Mouse (Mus musculus) stomach, embryonic 15.5 days (tissue): ENCODE results near the gene Gm20388. TPM values are rescaled to one million over a fixed set of nuclear protein-coding genes. Genes with fewer than 3 reads are reported as not detected.

Experiments used
- ATAC-seq: fragments of 200-750 bp; cut with Nextera tagmentation; 2 replicates; pipeline ENCODE4 v1.8.0; 2017; ENCODE audit warnings: low read depth, moderate number of reproducible peaks, moderate TSS enrichment; ENCODE audit not compliant: insufficient read depth, low FRiP score
- H3K27ac ChIP-seq: fragments of 300-500 bp; sonication (generic); 2 replicates; pipeline ENCODE4 v1.5.1; 2015; ENCODE audit warnings: mild to moderate bottlenecking, inconsistent platforms
- H3K27me3 ChIP-seq: fragments of 300-500 bp; sonication (generic); replicated peaks from 2 replicates; pipeline ENCODE4 v1.6.1; 2015; ENCODE audit warnings: inconsistent platforms
- H3K36me3 ChIP-seq: fragments of 300-500 bp; sonication (generic); 2 replicates; pipeline ENCODE4 v1.6.1; 2015; ENCODE audit warnings: inconsistent platforms
- H3K4me1 ChIP-seq: fragments of 300-500 bp; sonication (generic); 2 replicates; pipeline ENCODE4 v1.6.1; 2015; ENCODE audit warnings: inconsistent platforms
- H3K4me2 ChIP-seq: fragments of 300-500 bp; sonication (generic); 2 replicates; pipeline ENCODE4 v1.6.1; 2015; ENCODE audit warnings: mild to moderate bottlenecking, inconsistent platforms
- H3K4me3 ChIP-seq: fragments of 300-500 bp; sonication (generic); replicated peaks from 2 replicates; pipeline ENCODE4 v1.5.1; 2015; ENCODE audit warnings: inconsistent platforms
- H3K9ac ChIP-seq: fragments of 300-500 bp; sonication (generic); 2 replicates; pipeline ENCODE4 v1.6.1; 2015; ENCODE audit warnings: inconsistent platforms
- H3K9me3 ChIP-seq: fragments of 300-500 bp; sonication (generic); 2 replicates; pipeline ENCODE4 v1.6.1; 2016; ENCODE audit warnings: inconsistent platforms
- WGBS: fragments of 180-500 bp; shearing (Covaris S2); methylation state at CpG from one replicate; pipeline ENCODE4 v1.1.7; 2015; 5-methylcytosine and 5-hydroxymethylcytosine counted together
- polyA plus RNA-seq: library from polyadenylated mRNA; unstranded; fragments of >200 nt; fragmentation: Nextera tagmentation; extraction: Ambion mirVana; gene quantifications from 2 replicates; pipeline ENCODE4 v1.2.1, GENCODE M21; 2015

Gene Gm20388
- polyA plus RNA-seq, 1 experiment from 2014 or later, result not detected

DNA sequence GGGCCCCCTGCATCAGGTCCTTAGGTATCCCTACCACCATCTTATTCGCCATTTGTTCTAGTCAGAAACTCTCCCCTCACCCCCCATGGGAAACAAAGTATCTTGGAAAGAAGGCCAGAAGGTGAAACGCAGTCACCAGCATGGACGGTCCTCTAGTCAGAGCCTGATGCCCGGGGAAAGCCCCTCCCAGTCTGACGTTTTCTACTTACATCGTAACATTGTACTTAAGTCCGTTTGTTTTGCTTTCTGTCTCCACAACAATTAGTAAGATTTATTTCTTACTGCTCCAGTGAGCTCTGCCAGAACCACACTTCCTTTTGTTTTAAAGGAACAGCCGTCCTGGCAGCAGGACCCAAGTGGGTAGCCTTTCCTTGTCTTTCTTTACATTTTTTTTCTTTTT is 1281.8 kb downstream of the Gm20388 start:
- WGBS, result 37% methylated on average over 8 of the region's 8 CpGs
- H3K27ac ChIP-seq, result no peak overlapping the region
- peaks cover 9% of the 10 kb centered on the region; the same call in 1 of the 2 replicates for H3K27me3 ChIP-seq
- H3K9me3 ChIP-seq, result no peaks in the 10 kb centered on the region
- H3K4me3 ChIP-seq, result no peak overlapping the region
- no peaks in the 10 kb centered on the region for H3K4me1 ChIP-seq
- H3K36me3 ChIP-seq, result no peaks in the 10 kb centered on the region
- ATAC-seq, result no peak
- no peak overlapping the region for H3K9ac ChIP-seq
- no peak overlapping the region for H3K4me2 ChIP-seq

DNA sequence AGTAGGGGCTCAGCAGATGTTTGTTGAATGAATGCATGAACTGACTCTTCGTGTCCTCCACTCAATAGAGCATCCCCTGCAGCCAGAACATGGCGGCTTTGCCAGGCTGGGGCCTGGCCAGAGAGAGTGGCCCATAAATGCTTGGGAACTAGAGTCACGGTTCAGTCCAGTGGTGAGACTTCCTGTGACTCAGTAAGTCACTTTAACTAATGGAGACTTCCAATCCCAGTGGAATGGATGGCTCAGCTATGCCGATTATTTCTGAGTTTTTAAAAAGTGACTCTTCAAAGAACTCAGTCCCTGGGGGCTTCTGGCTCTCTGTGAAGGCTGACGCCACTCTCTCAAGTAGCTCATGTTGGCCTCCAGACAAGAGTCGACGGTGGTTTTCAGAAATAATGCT is 1285.3 kb downstream of the Gm20388 start:
- Histone ChIP-seq H3K4me3 (no peak overlapping the region), H3K4me2 (no peak overlapping the region), H3K36me3 (no peaks in the 10 kb centered on the region), H3K9me3 (no peaks in the 10 kb centered on the region), H3K4me1 (peaks cover 8% of the 10 kb centered on the region; the same call in 1 of the 2 replicates), H3K9ac (no peak overlapping the region), H3K27ac (no peak overlapping the region), H3K27me3 (peaks cover 9% of the 10 kb centered on the region; the same call in 1 of the 2 replicates)
- no peak for ATAC-seq
- 56% methylated on average over 7 of the region's 7 CpGs for WGBS

DNA sequence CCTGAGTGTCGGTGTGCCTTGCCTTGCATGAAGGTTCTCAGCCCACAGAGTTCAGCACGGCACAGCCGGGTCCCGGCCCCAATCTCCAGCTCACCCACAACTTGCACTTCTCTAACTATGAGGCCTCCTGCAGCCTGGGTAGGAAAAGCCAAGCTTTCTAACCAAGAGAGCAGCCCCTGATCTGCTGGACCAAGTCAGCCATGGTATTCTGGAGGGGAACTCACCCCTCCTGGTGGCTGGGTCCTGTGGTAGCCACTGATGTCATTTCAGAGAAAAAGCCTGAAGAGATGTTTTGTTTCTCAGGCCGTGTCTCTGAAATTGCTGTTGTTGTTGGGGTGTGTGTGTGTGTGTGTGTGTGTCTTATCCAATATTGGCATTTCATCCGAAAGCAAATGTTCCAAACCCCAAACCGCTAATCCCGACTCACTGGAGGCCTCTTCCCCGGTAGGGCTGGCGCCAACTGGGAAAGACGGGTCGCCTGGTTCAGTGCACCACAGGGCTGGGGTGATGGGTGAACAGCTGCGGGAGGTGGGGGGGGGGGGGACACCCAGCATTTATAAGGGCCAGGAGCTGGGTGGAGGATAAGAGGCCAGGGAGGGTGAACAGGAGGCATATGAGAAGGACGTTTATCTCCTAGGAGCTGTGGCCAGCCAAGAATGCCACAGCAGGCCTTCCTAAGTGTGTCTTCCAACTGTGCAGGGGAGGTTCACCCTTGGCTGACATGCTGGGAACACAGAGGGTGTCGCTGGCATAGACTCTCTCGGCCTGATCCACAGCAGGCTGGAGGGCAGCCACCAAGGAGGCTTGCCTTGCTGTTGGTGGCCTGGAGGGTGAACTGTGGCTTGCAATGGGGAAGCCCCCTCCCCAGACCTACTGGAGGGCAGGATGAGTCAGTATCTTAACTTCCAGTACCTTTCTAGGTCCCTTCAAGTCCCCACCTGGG is 1286.4 kb downstream of the Gm20388 start:
- no peak overlapping the region for H3K27ac ChIP-seq
- 86% methylated on average over 16 of the region's 16 CpGs for WGBS
- no peak for ATAC-seq
- no peak overlapping the region for H3K4me3 ChIP-seq
- H3K36me3 ChIP-seq, result no peaks in the 10 kb centered on the region
- H3K9ac ChIP-seq, result no peak overlapping the region
- H3K27me3 ChIP-seq, result 0 out of 2 replicates have a peak, but pooled peaks cover 4% of the 10 kb centered on the region
- H3K4me1 ChIP-seq, result peaks cover 8% of the 10 kb centered on the region; the same call in 1 of the 2 replicates
- no peaks in the 10 kb centered on the region for H3K9me3 ChIP-seq
- H3K4me2 ChIP-seq, result no peak overlapping the region

DNA sequence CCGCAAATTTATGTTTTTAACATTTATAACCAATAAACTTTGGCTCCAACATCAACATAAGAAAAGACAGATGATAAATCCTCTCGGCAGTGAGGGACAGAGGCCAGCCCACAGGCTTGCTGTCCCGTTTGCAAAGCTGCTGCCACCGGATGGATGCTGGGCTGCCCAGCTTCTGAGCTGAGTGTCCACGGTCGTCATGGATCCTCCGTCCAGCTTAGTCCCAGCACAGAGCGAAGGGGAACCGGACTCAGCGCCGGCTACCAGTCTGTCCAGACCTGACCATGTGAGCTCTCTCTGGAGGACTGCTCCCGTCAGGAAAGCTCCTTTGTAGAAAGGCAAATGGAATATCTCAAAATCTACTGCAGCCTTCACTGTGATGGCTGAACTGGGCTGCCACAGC is 1289.4 kb downstream of the Gm20388 start:
- no peak overlapping the region for H3K4me2 ChIP-seq
- H3K9ac ChIP-seq, result no peak overlapping the region
- no peaks in the 10 kb centered on the region for H3K36me3 ChIP-seq
- H3K4me1 ChIP-seq, result peaks cover 10% of the 10 kb centered on the region; the same call in 1 of the 2 replicates
- H3K27ac ChIP-seq, result no peak overlapping the region
- no peak for ATAC-seq
- 31% methylated on average over 12 of the region's 12 CpGs for WGBS
- H3K4me3 ChIP-seq, result no peak overlapping the region
- no peaks in the 10 kb centered on the region for H3K9me3 ChIP-seq
- 0 out of 2 replicates have a peak, but pooled peaks cover 2% of the 10 kb centered on the region for H3K27me3 ChIP-seq

DNA sequence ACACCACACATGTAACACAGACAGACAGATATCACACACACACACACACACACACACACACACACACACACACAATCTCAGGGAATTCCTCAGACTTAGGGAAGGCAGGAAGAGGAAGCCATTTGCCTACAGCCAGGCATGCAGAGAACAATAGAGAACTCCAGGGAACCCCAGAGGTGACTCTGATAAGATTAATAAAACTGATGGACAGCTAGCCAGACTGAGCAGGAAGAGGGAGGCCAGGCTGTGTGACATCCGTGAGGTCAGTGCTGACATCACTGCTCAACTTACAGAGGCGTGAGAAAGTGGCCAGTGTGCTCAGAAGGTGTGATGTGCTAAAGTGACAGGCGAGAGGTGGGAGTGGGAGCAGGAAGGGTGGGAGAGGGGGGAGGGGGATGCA is 1290.3 kb downstream of the Gm20388 start:
- WGBS, result 54% methylated on average over 3 of the region's 3 CpGs
- H3K4me1 ChIP-seq, result peaks cover 10% of the 10 kb centered on the region; the same call in 1 of the 2 replicates
- no peaks in the 10 kb centered on the region for H3K9me3 ChIP-seq
- no peaks in the 10 kb centered on the region for H3K36me3 ChIP-seq
- H3K27me3 ChIP-seq, result no peaks in the 10 kb centered on the region
- no peak overlapping the region for H3K4me3 ChIP-seq
- peak; percentile 55; the same call in 1 of the 2 replicates for ATAC-seq
- H3K9ac ChIP-seq, result no peak overlapping the region
- H3K4me2 ChIP-seq, result no peak overlapping the region
- H3K27ac ChIP-seq, result no peak overlapping the region

DNA sequence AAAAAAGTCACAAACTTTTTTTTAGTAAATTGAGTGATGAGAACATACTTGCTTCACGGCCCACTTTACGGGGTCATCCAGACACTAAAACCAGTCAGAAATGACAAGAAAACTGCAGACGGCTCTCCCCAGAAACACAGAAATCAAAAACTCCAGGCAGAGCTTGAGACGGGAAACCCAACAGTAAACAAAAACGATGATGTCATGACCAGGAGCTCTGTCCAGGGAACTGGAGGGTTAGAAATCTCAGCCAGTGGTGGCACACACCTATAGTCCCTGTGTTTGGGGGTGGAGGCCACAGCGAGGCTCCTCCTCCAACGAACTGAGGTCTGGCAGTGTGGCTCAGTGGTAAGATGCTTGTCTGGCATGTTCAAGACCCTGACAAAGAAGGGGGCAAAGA is 1291.0 kb downstream of the Gm20388 start:
- Histone ChIP-seq H3K9me3 (no peaks in the 10 kb centered on the region), H3K9ac (no peak overlapping the region), H3K4me2 (no peak overlapping the region), H3K36me3 (no peaks in the 10 kb centered on the region), H3K27ac (no peak overlapping the region), H3K4me3 (no peak overlapping the region), H3K4me1 (peaks cover 10% of the 10 kb centered on the region; the same call in 1 of the 2 replicates), H3K27me3 (no peaks in the 10 kb centered on the region)
- ATAC-seq, result no peak
- 62% methylated on average over 7 of the region's 7 CpGs for WGBS

DNA sequence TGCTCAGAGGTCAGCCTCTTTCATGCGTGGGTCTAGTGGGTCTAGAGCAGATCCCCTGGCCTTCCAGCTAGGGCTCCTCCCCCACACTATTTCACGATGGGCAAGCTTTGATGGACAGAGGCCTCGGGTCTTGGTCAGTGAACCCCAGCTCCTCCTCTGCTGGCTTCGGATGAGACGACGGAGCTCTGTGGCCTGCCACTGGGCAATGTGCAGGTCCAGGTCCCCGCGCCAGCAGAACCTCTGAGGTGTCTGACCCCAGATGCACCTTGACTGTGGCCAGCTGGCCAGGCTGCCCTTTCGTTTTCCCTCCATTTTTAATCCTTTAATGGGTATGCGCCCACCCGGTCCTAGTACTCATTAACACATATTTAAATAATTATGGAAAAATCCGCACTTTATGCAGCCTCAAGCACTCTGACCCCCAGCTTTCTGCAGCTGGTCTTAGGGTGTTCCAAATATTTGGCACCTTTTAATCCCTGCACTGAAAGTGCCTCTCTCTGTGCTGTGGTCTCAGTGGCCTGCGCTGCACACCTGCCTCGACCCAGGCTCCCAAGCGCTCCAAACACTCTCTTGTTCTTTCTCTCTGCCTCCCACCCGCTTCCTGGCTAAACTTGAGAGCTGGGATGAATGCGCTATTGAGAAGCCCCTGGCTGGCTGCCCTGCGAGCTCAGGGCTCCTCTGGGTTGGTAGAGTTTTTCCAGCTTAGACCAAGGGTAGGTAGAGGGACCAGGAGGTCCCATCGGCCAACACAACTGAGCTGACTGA is 1293.2 kb downstream of the Gm20388 start:
- Histone ChIP-seq H3K4me3 (no peak overlapping the region), H3K36me3 (no peaks in the 10 kb centered on the region), H3K27ac (no peak overlapping the region), H3K27me3 (no peaks in the 10 kb centered on the region), H3K4me2 (no peak overlapping the region), H3K4me1 (peaks cover 10% of the 10 kb centered on the region; the same call in 1 of the 2 replicates), H3K9ac (no peak overlapping the region), H3K9me3 (no peaks in the 10 kb centered on the region)
- WGBS, result 69% methylated on average over 19 of the region's 19 CpGs
- ATAC-seq, result no peak

DNA sequence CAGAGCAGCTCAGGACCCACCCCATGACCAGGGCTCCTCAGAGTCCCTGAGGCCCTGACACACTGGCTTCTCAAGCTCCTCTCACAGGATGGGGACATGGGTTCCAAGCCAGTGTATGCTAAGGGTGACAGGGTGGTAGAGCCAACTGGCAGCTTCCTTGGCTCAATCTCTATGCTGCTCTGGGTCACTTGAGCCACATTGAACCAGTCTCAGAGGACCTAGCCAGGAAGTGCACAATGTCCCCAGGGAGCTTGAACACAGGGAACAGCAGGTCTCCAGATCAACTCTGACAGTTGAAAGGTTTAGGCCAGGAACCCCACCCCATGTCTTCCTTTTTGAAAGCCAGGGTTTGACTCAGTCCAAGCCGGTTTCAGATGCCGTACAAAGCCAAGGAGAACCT is 1296.5 kb downstream of the Gm20388 start:
- Histone ChIP-seq H3K4me3 (no peak overlapping the region), H3K36me3 (no peaks in the 10 kb centered on the region), H3K4me2 (no peak overlapping the region), H3K9ac (no peak overlapping the region), H3K9me3 (no peaks in the 10 kb centered on the region), H3K27me3 (no peaks in the 10 kb centered on the region), H3K4me1 (peaks cover under 1% of the 10 kb centered on the region; the same call in 1 of the 2 replicates), H3K27ac (no peak overlapping the region)
- WGBS, result 88% methylated on average over 2 of the region's 2 CpGs
- ATAC-seq, result no peak

DNA sequence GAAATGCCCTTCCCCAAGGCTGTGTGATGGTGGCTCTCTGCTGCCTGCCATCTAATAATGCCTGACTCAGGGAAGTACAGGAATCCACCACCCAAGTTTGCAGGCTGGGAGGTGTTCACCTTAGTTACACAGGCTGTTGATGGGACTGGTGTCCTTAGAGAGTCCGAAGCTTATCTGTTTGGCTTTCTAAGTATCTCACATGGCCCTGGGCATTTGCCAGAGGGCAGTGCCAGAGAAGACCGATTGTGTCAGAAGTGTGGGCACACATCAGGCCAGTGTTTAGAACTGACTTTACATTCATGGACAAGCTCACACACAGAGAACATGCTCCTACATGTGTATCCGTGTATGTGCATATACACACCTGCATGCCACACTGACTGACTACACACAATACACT is 1300.0 kb downstream of the Gm20388 start:
- 91% methylated on average over 3 of the region's 3 CpGs for WGBS
- H3K4me1 ChIP-seq, result no peaks in the 10 kb centered on the region
- no peaks in the 10 kb centered on the region for H3K27me3 ChIP-seq
- H3K36me3 ChIP-seq, result no peaks in the 10 kb centered on the region
- ATAC-seq, result no peak
- H3K9me3 ChIP-seq, result no peaks in the 10 kb centered on the region
- no peak overlapping the region for H3K27ac ChIP-seq
- H3K4me3 ChIP-seq, result no peak overlapping the region
- H3K9ac ChIP-seq, result no peak overlapping the region
- no peak overlapping the region for H3K4me2 ChIP-seq

DNA sequence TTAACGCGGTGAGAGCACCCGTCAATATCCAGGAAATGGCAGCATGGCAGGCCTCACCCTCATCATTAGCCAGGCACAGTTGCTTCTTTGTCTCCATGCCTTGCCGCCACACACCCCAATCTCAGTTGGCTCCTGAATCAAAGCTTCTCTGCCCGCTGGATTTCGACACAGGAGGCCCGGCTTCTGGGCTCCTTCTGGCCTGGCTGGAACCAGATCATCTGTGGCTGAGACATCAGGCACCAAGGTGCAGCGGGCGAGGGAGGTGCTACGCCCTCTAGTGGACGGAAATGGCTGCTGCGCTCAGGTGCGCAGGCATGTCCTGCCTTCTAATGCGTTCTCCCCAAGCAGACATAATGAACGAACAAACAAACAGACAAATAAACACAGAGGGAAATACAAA is 1302.6 kb downstream of the Gm20388 start:
- Histone ChIP-seq H3K9ac (no peak overlapping the region), H3K27ac (no peak overlapping the region), H3K36me3 (no peaks in the 10 kb centered on the region), H3K4me2 (no peak overlapping the region), H3K4me3 (no peak overlapping the region), H3K9me3 (no peaks in the 10 kb centered on the region), H3K4me1 (no peaks in the 10 kb centered on the region), H3K27me3 (no peaks in the 10 kb centered on the region)
- no peak for ATAC-seq
- WGBS, result 51% methylated on average over 15 of the region's 15 CpGs

DNA sequence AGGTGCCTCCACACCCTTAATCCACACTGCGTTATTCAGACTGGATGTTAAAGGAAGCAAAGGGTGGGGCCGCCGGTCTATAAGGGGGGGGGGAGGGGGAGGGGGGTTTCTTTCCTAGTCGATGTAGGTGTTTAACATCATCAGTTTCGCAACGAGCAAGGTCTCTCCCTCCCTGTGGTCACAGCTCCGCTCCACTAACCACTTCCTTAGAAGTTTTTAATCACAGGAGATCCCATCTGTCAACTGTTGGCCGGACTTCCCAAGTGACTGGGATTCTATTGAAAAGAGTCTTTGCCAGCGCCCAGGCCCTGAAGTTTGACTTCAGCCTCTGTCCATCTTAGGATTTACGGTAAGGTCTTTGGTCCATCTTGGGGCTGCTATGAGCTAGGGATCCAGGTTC is 1303.0 kb downstream of the Gm20388 start:
- ATAC-seq, result no peak
- no peak overlapping the region for H3K4me2 ChIP-seq
- no peaks in the 10 kb centered on the region for H3K4me1 ChIP-seq
- no peaks in the 10 kb centered on the region for H3K36me3 ChIP-seq
- no peak overlapping the region for H3K4me3 ChIP-seq
- H3K9me3 ChIP-seq, result no peaks in the 10 kb centered on the region; the same call in 1 of the 2 replicates
- WGBS, result 40% methylated on average over 10 of the region's 10 CpGs
- no peaks in the 10 kb centered on the region for H3K27me3 ChIP-seq
- no peak overlapping the region for H3K27ac ChIP-seq
- no peak overlapping the region for H3K9ac ChIP-seq

DNA sequence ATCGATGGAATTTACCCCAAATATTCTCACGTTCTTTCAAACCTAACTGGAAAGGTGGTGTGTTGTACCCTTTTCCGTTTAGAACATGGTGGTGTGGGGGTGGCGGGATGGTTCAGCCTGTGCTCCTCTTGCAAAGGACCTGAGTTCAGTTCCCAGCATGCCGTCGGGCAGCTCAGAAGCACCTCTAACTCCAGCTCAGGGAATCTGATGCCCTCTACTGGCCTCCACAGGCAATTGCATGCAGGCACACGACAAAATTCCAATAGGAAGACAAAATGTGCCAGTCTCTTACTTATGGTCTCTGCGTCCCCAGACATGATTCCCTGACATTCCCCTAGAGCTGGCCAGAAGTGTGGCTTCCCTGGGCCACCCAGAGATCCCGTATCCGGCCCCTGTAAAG is 1304.3 kb downstream of the Gm20388 start:
- 82% methylated on average over 10 of the region's 10 CpGs for WGBS
- Histone ChIP-seq H3K27me3 (no peaks in the 10 kb centered on the region), H3K9ac (no peak overlapping the region), H3K4me1 (peaks cover 4% of the 10 kb centered on the region; the same call in 1 of the 2 replicates), H3K4me3 (no peak overlapping the region), H3K9me3 (no peaks in the 10 kb centered on the region; the same call in 1 of the 2 replicates), H3K27ac (no peak overlapping the region), H3K4me2 (no peak overlapping the region), H3K36me3 (no peaks in the 10 kb centered on the region)
- ATAC-seq, result no peak
